Mouse (Mus musculus) lung, adult 2 months (tissue): ENCODE measurements around the gene Cmtm7.

Experiments
- CTCF ChIP-seq: fragments of 200-500 bp; IDR thresholded peaks from 2 replicates; pipeline ENCODE4 v1.5.1; 2011; ENCODE audit warnings: mild to moderate bottlenecking, low read length, control low read depth; ENCODE audit not compliant: insufficient read depth
- POLR2A ChIP-seq: fragments of 200-500 bp; IDR thresholded peaks from 2 replicates; pipeline ENCODE4 v1.6.1; 2011; ENCODE audit warnings: low read depth, mild to moderate bottlenecking, control low read depth, low read length, borderline replicate concordance; ENCODE audit errors: extremely low read depth

DNA sequence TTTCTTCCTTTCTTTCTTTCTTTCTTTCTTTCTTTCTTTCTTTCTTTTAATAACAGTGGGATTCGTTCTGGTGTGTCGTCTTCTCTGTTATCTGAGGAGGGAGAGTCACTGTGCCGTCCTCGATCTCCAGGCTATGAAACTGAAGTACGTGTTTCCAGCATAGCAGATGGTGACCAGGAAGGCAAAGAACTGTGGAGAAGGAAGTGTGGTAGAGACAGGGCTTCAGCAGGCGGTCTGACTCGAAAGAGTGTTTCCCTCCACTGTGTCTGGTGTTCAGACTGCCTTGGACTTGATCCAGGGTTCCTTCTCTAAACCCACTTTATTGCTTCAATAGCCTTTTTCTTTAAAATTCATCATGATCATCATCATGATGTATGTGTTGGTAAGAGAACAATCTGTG, 7.9 kb upstream of the Cmtm7 start:
- no peak for TF ChIP-seq CTCF
- TF ChIP-seq POLR2A: no peak
